Mouse (Mus musculus): Measurements from ENCODE around the gene Cutal. TPM values are rescaled to one million over a fixed set of nuclear protein-coding genes. Genes with fewer than 3 reads are reported as not detected.

The Cutal gene
- polyA plus RNA-seq, 1 experiment = not detected

- Histone ChIP-seq H3K4me3 (peak within 1 kb of the TSS; percentile 39), H3K79me2 (ENCODE audit: control insufficient read depth, insufficient read depth) (no peaks in the 10 kb centered on the region), H3K4me2 (ENCODE audit: low read depth) (peak within 1 kb of the TSS; percentile 97), H3K27me3 (ENCODE audit: control insufficient read depth, insufficient read depth, insufficient read length) (no peaks in the 10 kb centered on the region), H3ac (ENCODE audit: control insufficient read depth, insufficient read length) (peak within 1 kb of the TSS; percentile 35), H3K36me3 (ENCODE audit: control insufficient read depth, insufficient read depth) (no peaks in the 10 kb centered on the region)
- TF ChIP-seq REST (IDR thresholded peaks at IDR 0.05; ENCODE audit: insufficient read depth, insufficient read length) = no peak
- TF ChIP-seq SRF (IDR thresholded peaks at IDR 0.05; ENCODE audit: control insufficient read depth, insufficient read length, low read depth) = no peak
- no peak for TF ChIP-seq MYOD1 (IDR thresholded peaks at IDR 0.05; ENCODE audit: control insufficient read depth in 1 of 3, insufficient read length in 2 of 3, low read depth in 2 of 3)
- no peak for TF ChIP-seq CEBPB (IDR thresholded peaks at IDR 0.05; ENCODE audit: insufficient read depth, poor library complexity, severe bottlenecking)
- TF ChIP-seq POLR2A (IDR thresholded peaks at IDR 0.05; ENCODE audit: insufficient read length, low read depth) = no peak
- TF ChIP-seq MAX (IDR thresholded peaks at IDR 0.05; ENCODE audit: low read depth) = no peak
- no peak for TF ChIP-seq TCF3 (IDR thresholded peaks at IDR 0.05; ENCODE audit: insufficient read length, low read depth)
- no peak for TF ChIP-seq POLR2AphosphoS2 (IDR thresholded peaks at IDR 0.05; ENCODE audit: insufficient read length, low read depth)
- TF ChIP-seq USF1 (IDR thresholded peaks at IDR 0.05; ENCODE audit: low read depth) = no peak
- TF ChIP-seq E2F4 (IDR thresholded peaks at IDR 0.05; ENCODE audit: insufficient read depth) = no peak
- TF ChIP-seq MYOG (IDR thresholded peaks at IDR 0.05; ENCODE audit: control insufficient read depth in 1 of 3, insufficient read depth in 1 of 3, insufficient read length in 2 of 3, low read depth in 2 of 3) = no peak
- no peak for TF ChIP-seq TCF12 (IDR thresholded peaks at IDR 0.05; ENCODE audit: insufficient read depth, poor library complexity, severe bottlenecking)
Observed at GRCm38 (mm10) chr2:34913218-34914068, 39.2 kb downstream of the Cutal start, which contains the start of gene Phf19. Gene Phf19 (minus strand): TSS chr2:34914026.

DNA sequence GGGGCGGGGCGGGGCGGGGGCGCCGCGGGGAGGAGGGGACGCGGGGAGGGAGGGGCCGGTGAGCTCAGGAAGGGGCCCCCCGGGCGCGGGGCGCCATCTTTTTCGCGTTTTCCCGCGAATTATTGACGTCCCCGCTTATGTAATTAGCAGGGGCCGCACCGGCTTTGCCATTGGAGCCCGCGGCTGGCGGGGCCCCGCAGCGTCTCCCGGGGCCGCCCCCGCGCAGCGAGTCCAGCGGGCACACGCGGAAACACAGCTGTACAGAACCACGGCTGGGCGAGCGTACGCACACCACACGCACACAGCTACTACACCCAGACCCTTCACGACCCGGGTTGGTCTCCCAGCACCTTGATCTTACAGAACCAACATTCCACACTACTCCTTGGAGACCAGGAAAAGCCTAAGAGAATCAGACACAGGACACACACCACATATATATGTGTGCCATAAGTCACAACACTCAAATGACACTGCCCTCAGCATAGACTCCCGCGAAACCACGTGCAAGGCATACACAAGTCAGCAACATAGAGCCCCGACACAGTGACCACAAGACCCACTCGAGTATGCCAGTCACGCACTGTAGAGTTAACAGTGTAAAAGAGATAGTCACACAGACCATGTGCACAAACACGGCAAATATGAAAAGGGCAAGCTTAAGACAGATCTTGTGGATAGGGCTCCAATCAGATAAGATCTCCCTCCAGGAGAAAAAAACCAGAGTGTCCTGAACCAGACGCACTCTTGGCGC lies 40.0 kb downstream of the Cutal start:
- TF ChIP-seq TCF3 (IDR thresholded peaks at IDR 0.05; ENCODE audit: insufficient read length, low read depth) = no peak
- peak in 1 of 3 experiments; percentile 36 for TF ChIP-seq MYOG (IDR thresholded peaks at IDR 0.05; ENCODE audit: control insufficient read depth in 1 of 3, insufficient read depth in 1 of 3, insufficient read length in 2 of 3, low read depth in 2 of 3)
- TF ChIP-seq MYOD1 (IDR thresholded peaks at IDR 0.05; ENCODE audit: control insufficient read depth in 1 of 3, insufficient read length in 2 of 3, low read depth in 2 of 3) = peak in 2 of 3 experiments; percentile 31 to 43
- no peaks in the 10 kb centered on the region for H3K36me3 ChIP-seq (ENCODE audit: control insufficient read depth, insufficient read depth)
- H3ac ChIP-seq (ENCODE audit: control insufficient read depth, insufficient read length) = peak overlapping the region; percentile 35
- peak overlapping the region; percentile 75 for H3K4me2 ChIP-seq (ENCODE audit: low read depth)
- H3K79me2 ChIP-seq (ENCODE audit: control insufficient read depth, insufficient read depth) = no peaks in the 10 kb centered on the region
- H3K4me3 ChIP-seq = peak overlapping the region; percentile 39
- H3K27me3 ChIP-seq (ENCODE audit: control insufficient read depth, insufficient read depth, insufficient read length) = no peaks in the 10 kb centered on the region

GRCm38 (mm10) chr2:34914823-34915082 lies 40.6 kb downstream of the Cutal start:
- no peaks in the 10 kb centered on the region for H3K27me3 ChIP-seq (ENCODE audit: control insufficient read depth, insufficient read depth, insufficient read length)
- TF ChIP-seq SRF (IDR thresholded peaks at IDR 0.05; ENCODE audit: control insufficient read depth, insufficient read length, low read depth) (no peak), MYOD1 (IDR thresholded peaks at IDR 0.05; ENCODE audit: control insufficient read depth in 1 of 3, insufficient read length in 2 of 3, low read depth in 2 of 3) (peak in 1 of 3 experiments; percentile 24), MYOG (IDR thresholded peaks at IDR 0.05; ENCODE audit: control insufficient read depth in 1 of 3, insufficient read depth in 1 of 3, insufficient read length in 2 of 3, low read depth in 2 of 3) (peak in 1 of 3 experiments; percentile 34)
- no peaks in the 10 kb centered on the region for H3K36me3 ChIP-seq (ENCODE audit: control insufficient read depth, insufficient read depth)
- H3ac ChIP-seq (ENCODE audit: control insufficient read depth, insufficient read length) = no peak overlapping the region
- peak overlapping the region; percentile 39 for H3K4me3 ChIP-seq
- peak overlapping the region; percentile 75 for H3K4me2 ChIP-seq (ENCODE audit: low read depth)
- no peaks in the 10 kb centered on the region for H3K79me2 ChIP-seq (ENCODE audit: control insufficient read depth, insufficient read depth)

DNA sequence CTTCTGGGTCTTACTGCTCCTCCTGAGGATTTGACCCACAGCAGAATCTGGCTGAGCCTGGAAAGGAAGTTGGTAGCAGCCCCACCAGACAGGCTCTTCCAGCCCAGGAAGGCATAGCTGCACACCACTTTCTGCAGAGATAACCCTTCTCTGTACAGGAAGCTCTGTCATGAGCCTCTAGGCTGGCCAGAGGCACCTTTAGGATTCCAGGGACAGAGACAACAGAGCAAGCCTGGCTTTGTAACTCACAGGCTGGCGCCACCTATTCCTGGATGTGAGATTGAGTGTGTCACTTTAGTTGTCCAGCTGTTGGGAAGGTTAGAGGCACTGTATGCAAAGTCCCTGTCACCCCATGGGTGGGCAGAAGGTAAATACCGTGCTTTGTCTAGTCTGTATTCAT lies 40.9 kb downstream of the Cutal start:
- H3ac ChIP-seq (ENCODE audit: control insufficient read depth, insufficient read length) = no peak overlapping the region
- no peaks in the 10 kb centered on the region for H3K27me3 ChIP-seq (ENCODE audit: control insufficient read depth, insufficient read depth, insufficient read length)
- TF ChIP-seq MYOD1 (IDR thresholded peaks at IDR 0.05; ENCODE audit: control insufficient read depth in 1 of 3, insufficient read length in 2 of 3, low read depth in 2 of 3) (no peak), SRF (IDR thresholded peaks at IDR 0.05; ENCODE audit: control insufficient read depth, insufficient read length, low read depth) (no peak), POLR2A (IDR thresholded peaks at IDR 0.05; ENCODE audit: insufficient read length, low read depth) (no peak), REST (IDR thresholded peaks at IDR 0.05; ENCODE audit: insufficient read depth, insufficient read length) (no peak), USF1 (IDR thresholded peaks at IDR 0.05; ENCODE audit: low read depth) (no peak), MYOG (IDR thresholded peaks at IDR 0.05; ENCODE audit: control insufficient read depth in 1 of 3, insufficient read depth in 1 of 3, insufficient read length in 2 of 3, low read depth in 2 of 3) (no peak), MAX (IDR thresholded peaks at IDR 0.05; ENCODE audit: low read depth) (no peak), CEBPB (IDR thresholded peaks at IDR 0.05; ENCODE audit: insufficient read depth, poor library complexity, severe bottlenecking) (no peak), TCF3 (IDR thresholded peaks at IDR 0.05; ENCODE audit: insufficient read length, low read depth) (no peak), POLR2AphosphoS2 (IDR thresholded peaks at IDR 0.05; ENCODE audit: insufficient read length, low read depth) (no peak), E2F4 (IDR thresholded peaks at IDR 0.05; ENCODE audit: insufficient read depth) (no peak), TCF12 (IDR thresholded peaks at IDR 0.05; ENCODE audit: insufficient read depth, poor library complexity, severe bottlenecking) (no peak)
- no peaks in the 10 kb centered on the region for H3K36me3 ChIP-seq (ENCODE audit: control insufficient read depth, insufficient read depth)
- H3K4me3 ChIP-seq = no peak overlapping the region
- H3K79me2 ChIP-seq (ENCODE audit: control insufficient read depth, insufficient read depth) = no peaks in the 10 kb centered on the region
- H3K4me2 ChIP-seq (ENCODE audit: low read depth) = no peak overlapping the region

Data from myocyte (in vitro differentiated cells).